Mouse (Mus musculus) layer of hippocampus, adult 9-10 months (tissue): ENCODE measurements at regions not wholly inside any gene's neighbourhood (a gene's known extent, or its start where the extent isn't known, plus 50 kb on each side); places are given as distances from the start of the nearest gene placed in this dataset.
"Not testable (repeated sequence)": the region's sequence is repeated elsewhere in the genome, so short reads cannot be mapped to it uniquely, and the experiment has no call there.

Experiments
- DNase-seq: peaks from one replicate; pipeline ENCODE4 v3.0.0; 2022; ENCODE audit warnings: low spot score

- no peak for DNase-seq
Measured at GRCm38 (mm10) chr8:37239354-37239753, 245.9 kb downstream of the AI429214 start.

- not testable (repeated sequence) for DNase-seq
Measured at GRCm38 (mm10) chr8:37251234-37251633, 257.8 kb downstream of the AI429214 start.

GRCm38 (mm10) chr8:37291069-37291850 lies 297.9 kb downstream of the AI429214 start:
- DNase-seq, result no peak
